Mouse (Mus musculus): ENCODE measurements around the gene Prkn. TPM values are rescaled to one million over a fixed set of nuclear protein-coding genes. Genes with fewer than 3 reads are reported as not detected.
A peak's percentile ranks its signal among the peaks of the same experiment; 100 is the strongest.

The Prkn gene
- total RNA-seq, 2 experiments from 2014 or later: 8.7 to 12.0 TPM

DNA sequence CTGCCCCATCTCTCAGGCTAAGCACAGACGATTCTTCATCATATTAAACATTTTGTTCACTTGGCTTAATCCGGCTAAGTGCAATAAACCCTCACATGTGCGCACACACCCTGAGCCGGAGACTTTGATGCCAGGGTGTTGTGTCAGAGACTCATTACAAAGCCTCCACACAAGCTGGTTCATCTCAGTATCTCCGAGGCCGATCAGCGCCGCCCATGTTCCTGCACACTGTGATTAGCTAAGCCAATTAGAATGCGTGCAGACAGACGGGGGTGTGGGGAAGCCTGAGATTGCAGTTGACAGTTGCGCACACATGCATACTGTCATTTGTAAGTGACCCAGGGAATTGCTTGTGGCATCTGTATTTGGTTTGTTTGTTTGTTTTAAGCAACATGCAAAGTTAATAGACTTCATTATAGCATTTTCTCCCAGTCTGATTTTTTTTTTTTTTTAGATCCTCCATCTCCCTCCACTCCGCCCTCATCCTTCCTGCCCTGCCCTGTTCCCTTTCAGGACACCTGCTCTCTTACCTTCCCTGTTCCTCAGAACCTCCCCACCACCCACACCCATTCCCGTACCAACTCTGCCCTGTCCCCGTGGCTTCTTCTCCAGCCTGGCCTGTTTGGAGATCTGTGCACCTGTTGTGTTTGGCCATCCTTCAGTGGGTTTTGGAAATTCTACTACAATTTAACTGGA, 1202.5 kb downstream of the Prkn start:
- no peak for DNase-seq

DNA sequence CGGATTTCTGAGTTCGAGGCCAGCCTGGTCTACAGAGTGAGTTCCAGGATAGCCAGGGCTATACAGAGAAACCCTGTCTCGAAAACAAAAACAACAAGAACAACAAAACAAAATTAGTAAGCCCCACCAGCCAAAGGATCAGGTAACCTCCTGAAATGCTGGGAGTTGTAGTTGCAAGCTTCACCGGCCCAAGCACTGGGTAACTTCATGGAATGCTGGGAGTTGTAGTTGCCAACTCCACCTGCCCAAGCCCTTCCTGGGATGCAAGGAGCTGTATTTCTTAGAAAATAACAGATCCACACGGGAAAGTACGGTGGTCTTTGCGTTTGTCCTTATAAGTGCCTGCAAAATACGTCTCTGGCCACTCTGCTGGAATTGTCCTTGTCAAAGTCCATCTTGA, 1204.0 kb downstream of the Prkn start:
- no peak for DNase-seq

- DNase-seq: peak; percentile 18 to 55
These were observed 1205.7 kb downstream of the Prkn start for GRCm38 (mm10) chr17:12045861-12046273.

DNA sequence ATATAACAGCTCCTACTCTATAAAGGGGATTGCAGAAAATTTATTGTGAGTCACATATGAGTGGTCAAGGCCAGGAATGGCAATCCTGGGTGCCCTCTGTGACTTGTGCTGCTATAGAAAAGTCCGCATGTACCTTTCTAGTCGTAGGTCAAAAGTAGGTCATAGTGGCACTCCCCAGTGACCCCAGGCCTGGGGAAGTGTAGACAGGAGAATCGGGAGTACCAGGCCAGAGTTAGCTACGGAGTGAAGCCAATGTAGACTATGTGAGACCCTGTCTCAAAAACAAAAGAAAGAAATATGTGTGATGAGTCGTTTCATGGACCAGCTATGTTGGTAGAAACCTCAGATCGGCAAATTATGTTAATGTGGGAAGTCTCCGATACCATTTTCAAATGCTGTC, 1206.8 kb downstream of the Prkn start:
- DNase-seq: no peak

- DNase-seq: no peak
These were observed 1207.3 kb downstream of the Prkn start for GRCm38 (mm10) chr17:12047523-12047922.

GRCm38 (mm10) chr17:12048695-12049490, 1208.7 kb downstream of the Prkn start:
- DNase-seq: peak; percentile 80 to 81

DNA sequence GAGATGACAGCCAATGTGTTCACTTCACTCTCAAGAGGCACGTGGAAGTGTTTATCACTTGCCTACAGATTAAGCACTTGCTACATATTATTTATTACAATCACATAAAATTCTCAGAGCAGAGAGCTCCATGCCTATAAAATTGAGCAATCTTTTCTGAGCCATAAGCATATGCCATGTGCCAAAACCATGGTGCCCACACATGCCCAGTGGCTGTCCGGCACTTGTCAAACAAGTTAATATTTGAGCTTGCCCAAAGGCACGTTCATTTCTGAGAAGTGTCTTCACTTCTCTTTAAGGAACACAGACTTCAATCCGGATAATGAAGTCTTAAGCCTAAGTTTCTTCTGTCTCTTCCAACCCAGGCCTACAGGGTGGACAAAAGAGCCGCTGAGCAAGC, 1210.1 kb downstream of the Prkn start:
- DNase-seq: no peak

DNA sequence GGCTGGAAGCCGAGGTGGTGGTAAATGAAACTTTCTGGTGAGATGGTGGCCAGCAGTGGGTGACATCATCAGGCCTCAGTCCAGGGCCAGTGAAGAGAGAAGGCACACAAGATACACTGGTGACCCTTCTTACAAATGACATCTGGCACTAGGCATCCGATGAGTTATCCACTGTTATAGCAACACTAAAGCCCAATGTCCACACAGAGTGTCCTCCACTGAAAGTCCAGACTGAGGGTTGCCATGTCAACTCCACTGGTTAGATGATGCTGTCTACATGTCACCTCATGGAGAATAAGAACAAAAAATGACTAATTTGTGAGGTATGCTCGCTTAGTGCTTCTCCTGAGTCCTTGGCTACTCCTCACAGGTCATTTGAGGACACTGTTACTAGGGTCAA, 1210.8 kb downstream of the Prkn start:
- peak; percentile 30 to 36 for DNase-seq

- DNase-seq: no peak
These were observed 1212.5 kb downstream of the Prkn start for GRCm38 (mm10) chr17:12052651-12053050.

DNA sequence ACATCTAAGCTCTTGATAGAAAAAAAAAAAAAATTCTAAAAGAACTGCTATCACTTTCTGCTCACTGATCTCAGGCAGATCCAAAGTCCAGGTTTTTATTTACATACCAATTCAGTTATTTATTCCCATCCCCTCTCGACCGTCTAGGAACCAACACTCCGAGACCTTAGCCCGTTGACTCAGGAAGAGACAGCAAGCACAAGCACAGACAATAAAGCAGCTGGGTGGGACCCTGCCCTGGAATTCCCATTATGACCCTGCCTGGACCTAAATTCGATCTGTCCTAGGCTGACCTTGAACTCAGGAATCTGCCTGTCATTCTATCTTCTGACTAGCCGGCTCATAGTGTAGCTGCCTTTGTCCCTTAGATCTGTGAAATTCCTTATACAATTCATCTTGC, 1218.9 kb downstream of the Prkn start:
- DNase-seq: no peak

DNA sequence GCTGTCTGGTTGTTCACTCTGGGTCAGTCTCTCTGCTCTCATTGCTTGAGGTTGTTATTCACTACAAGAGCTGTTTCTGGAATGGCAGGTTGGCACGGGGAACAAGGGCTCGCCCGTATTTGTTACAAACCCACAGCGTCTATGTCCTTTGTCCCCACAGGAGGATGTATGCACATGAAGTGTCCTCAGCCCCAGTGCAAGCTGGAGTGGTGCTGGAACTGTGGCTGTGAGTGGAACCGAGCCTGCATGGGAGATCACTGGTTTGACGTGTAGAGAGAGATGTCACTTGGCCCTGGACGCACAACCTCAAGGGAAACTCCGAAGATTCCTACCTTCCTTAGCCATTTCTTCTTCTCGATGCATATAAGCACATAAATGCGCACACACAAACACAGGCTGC, 1221.2 kb downstream of the Prkn start:
- no peak for DNase-seq

GRCm38 (mm10) chr17:12062861-12063260, 1222.7 kb downstream of the Prkn start:
- DNase-seq: no peak

- no peak for DNase-seq
These were observed 1223.3 kb downstream of the Prkn start for GRCm38 (mm10) chr17:12063533-12063932.

GRCm38 (mm10) chr17:12066054-12066453, 1225.9 kb downstream of the Prkn start:
- no peak for DNase-seq

DNA sequence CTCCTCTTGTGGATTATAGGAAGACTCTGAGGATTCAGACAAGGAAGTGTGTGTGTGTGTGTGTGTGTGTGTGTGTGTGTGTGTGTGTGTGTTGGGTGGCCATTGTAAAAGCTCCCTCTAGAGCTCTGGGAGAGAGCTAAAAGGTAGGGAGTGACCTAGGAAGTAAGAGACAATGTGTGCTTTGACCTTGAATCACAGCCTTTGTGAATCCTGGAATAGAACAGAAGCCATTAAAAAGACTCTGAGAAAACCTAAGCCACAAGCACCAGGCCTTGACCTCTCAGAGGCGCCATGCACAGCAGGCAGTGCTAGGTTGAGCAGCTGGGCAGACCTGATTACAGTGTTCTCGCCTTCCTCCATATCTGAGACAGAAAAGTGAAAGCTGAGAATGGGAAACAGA, 1236.6 kb downstream of the Prkn start:
- DNase-seq: peak in 1 of 2 experiments; percentile 22

DNA sequence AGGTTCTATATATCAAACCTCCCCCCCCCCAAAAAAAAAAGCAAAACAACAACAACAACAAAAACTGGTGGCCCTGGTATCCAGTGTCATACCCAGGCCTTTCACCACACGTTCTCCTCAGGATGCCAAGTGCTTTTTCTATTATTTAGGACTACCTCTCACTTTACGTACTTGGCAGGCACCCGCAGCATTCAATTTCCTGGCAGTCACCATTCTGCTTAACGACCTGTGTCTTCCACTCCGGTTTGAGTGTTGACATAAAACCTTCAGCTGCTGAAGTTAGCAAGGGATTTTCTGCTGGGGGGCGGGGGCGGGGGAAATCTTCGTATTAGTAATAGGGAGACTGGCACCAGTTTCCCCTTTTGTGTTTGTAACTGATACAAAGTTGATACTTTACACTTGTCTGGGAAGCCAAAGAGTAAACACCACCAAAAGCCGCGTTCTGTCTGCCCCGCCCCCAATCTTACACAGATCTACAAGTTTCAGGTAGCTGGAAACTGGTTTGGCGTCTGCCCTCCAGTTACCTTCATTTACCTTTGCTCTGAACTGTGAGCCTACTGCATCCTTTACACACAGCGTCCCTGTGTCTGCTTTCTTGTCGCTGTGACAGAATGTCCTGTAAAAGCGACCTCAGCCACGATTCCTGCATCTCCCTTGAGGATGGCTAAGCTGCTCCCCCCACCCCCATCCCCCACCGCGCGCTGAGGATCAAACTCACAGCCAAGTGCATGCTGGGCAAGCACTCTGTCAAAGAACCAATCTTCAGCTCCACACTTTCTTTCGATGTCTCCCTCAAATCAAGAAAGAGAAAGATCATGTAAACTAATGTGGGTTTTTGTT, 1240.7 kb downstream of the Prkn start:
- DNase-seq: no peak

DNA sequence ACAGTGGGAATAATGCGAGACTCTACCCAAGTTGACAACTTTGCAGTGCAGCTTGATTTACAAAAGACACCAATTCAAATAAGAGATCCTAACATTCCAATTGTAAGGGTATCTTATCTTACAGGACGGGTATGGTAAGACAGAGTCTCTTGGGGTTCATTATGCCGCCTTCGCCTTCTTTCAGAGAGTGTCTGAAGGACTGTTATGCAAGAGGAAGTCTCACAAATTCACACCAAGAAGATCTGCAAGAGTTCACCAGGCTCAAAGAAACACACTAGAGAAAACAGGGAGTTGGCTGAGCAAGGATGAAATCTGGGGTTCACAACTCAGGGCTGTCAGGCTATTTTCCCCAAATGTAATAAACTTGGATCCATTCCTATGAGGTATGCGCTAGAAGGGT, 1242.0 kb downstream of the Prkn start:
- DNase-seq: no peak

GRCm38 (mm10) chr17:12090261-12090927, 1250.2 kb downstream of the Prkn start:
- DNase-seq: no peak

DNA sequence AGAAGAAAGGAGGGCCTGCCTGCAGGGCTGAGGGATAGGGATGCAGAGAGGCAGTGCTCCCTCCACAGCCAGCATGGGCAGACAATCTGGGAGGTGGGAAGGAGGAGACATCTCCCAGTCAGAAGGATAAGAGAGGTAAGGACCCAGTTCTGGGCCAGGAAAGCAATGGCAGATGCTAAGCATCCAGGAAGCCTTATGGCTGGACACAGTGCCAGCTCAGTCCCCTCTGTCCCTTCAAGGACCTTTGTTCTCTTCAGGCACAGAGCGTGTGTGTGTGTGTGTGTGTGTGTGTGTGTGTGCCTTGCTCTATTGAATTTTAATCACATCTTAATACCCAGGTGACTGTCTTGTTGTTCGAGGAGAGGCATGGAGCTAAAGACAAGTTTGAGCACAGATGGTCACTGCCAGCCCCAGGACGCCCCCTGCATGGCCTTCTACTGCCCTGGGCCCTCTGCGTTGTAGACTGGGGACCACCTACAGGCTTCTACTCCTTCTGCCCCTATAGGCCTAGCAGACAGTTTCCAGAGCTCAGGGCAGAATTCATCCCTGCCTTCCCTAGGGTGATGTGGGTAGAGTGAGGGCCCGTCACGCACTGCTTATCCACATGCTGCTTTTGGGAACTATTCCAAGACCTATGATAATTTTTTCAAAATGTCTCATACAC, 1252.8 kb downstream of the Prkn start:
- DNase-seq: no peak

GRCm38 (mm10) chr17:12094016-12094415, 1253.8 kb downstream of the Prkn start:
- no peak for DNase-seq

DNA sequence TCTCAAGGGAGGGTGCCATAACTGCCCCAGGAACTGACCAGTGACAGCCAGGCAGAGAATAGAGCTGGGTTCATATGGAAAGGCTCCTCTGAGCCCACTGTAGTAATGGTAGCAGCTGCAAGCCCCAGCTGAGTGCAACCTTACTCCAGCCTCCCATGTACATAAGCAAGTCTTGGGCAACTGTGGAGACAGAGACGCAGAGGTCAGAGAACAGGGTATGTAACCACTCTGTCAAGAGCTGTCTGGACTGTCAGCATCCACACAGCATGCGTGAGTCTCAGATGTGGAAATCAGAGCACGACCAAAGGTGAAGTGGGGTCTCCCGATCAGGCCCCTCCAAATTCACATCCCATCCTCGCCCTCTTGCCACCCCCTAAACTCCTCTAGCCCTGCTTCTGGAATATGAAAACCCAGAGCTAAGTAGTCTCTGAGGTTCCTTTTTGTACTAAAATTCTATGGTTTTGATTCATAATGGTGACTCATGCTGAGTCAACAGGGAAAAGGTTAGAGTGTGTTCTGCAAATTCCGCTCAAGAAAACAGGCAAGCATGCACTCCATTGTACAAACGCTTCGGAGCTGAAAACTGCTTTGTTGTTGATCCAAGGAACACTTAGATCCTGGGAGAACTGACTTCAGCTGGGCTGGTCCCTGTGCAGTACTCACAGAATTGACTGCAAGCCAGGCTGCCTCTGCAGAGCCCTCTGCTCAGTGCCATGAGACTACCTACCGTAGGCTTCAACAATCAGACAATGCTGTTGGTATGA, 1254.8 kb downstream of the Prkn start:
- peak; percentile 48 to 71 for DNase-seq

Measured in adrenal gland, postnatal 36 days (tissue).